Mouse (Mus musculus) small intestine, adult 2 months (tissue): ENCODE data around the gene 1700028P14Rik.

Source experiments
- CTCF ChIP-seq: fragments of 200-500 bp; IDR thresholded peaks from 2 replicates; pipeline ENCODE4 v1.5.1; 2012; ENCODE audit warnings: low read depth, mild to moderate bottlenecking, control low read depth, inconsistent platforms, low read length, moderate library complexity, mixed read lengths; ENCODE audit not compliant: insufficient replicate concordance, insufficient read length; ENCODE audit errors: extremely low read depth
- POLR2A ChIP-seq: fragments of 200-500 bp; IDR thresholded peaks from 2 replicates; pipeline ENCODE4 v1.6.1; 2012; ENCODE audit warnings: low read depth, mild to moderate bottlenecking, control low read depth, inconsistent platforms, low read length, moderate library complexity

- TF ChIP-seq CTCF (no peak), POLR2A (no peak)
These were observed 11.5 kb upstream of the 1700028P14Rik start for GRCm38 (mm10) chr19:23664083-23664482.
